Mouse (Mus musculus): ENCODE results near the gene Nemp1. TPM values are rescaled to one million over a fixed set of nuclear protein-coding genes. Genes with fewer than 3 reads are reported as not detected.
A peak's percentile ranks its signal among the peaks of the same experiment; 100 is the strongest.

The Nemp1 gene
- polyA plus RNA-seq, 1 experiment from 2014 or later: 7.8 TPM

GRCm38 (mm10) chr10:127667269-127668092, 780 bp downstream of the Nemp1 start:
- 2% methylated on average over 34 of the region's 35 CpGs for whole genome bisulfite sequencing
- H3K9me3 ChIP-seq: no peaks in the 10 kb centered on the region
- peak overlapping the region; percentile 94 for H3K27ac ChIP-seq
- H3K4me1 ChIP-seq: peaks cover 44% of the 10 kb centered on the region
- peak; percentile 72 for ATAC-seq (ENCODE audit: insufficient read depth, low FRiP score, low read depth)
- peak overlapping the region; percentile 17; the same call in 1 of the 2 replicates for H3K9ac ChIP-seq
- H3K27me3 ChIP-seq (replicated peaks): no peaks in the 10 kb centered on the region
- no peaks in the 10 kb centered on the region for H3K36me3 ChIP-seq
- peak overlapping the region; percentile 85 for H3K4me2 ChIP-seq
- peak overlapping the region; percentile 65 for H3K4me3 ChIP-seq (replicated peaks)

GRCm38 (mm10) chr10:127668093-127669050, 1.7 kb downstream of the Nemp1 start, which contains the start of gene Nab2:
Gene Nab2, minus strand, starts transcription at chr10:127668568.
- Histone ChIP-seq H3K4me3 (replicated peaks) (peak within 1 kb of the TSS; percentile 65), H3K4me1 (peaks cover 35% of the 10 kb centered on the region), H3K36me3 (no peaks in the 10 kb centered on the region), H3K4me2 (peak within 1 kb of the TSS; percentile 85), H3K27ac (peak within 1 kb of the TSS; percentile 94), H3K9ac (peak within 1 kb of the TSS; percentile 17; the same call in 1 of the 2 replicates), H3K27me3 (replicated peaks) (no peaks in the 10 kb centered on the region), H3K9me3 (no peaks in the 10 kb centered on the region)
- peak; percentile 29 for ATAC-seq (ENCODE audit: insufficient read depth, low FRiP score, low read depth)
- under 1% methylated on average over 39 of the region's 40 CpGs for WGBS

GRCm38 (mm10) chr10:127669170-127669569, 2.5 kb downstream of the Nemp1 start:
- H3K9me3 ChIP-seq: no peaks in the 10 kb centered on the region
- 22% methylated on average over 7 of the region's 7 CpGs for WGBS
- H3K27me3 ChIP-seq (replicated peaks): no peaks in the 10 kb centered on the region
- peak overlapping the region; percentile 94 for H3K27ac ChIP-seq
- H3K36me3 ChIP-seq: no peaks in the 10 kb centered on the region
- H3K9ac ChIP-seq: no peak overlapping the region
- H3K4me1 ChIP-seq: peaks cover 27% of the 10 kb centered on the region
- H3K4me2 ChIP-seq: peak overlapping the region; percentile 85
- H3K4me3 ChIP-seq (replicated peaks): no peak overlapping the region; the same call in 1 of the 2 replicates
- no peak for ATAC-seq (ENCODE audit: insufficient read depth, low FRiP score, low read depth)

- Histone ChIP-seq H3K4me3 (replicated peaks) (no peak overlapping the region), H3K4me1 (peaks cover 21% of the 10 kb centered on the region; the same call in 1 of the 2 replicates), H3K9ac (no peak overlapping the region), H3K9me3 (no peaks in the 10 kb centered on the region), H3K27me3 (replicated peaks) (no peaks in the 10 kb centered on the region), H3K27ac (no peak overlapping the region), H3K4me2 (no peak overlapping the region), H3K36me3 (no peaks in the 10 kb centered on the region)
- no peak for ATAC-seq (ENCODE audit: insufficient read depth, low FRiP score, low read depth)
- WGBS: 84% methylated on average over 2 of the region's 2 CpGs
Observed at GRCm38 (mm10) chr10:127670185-127670584, 3.5 kb downstream of the Nemp1 start.

GRCm38 (mm10) chr10:127671276-127671675, 4.6 kb downstream of the Nemp1 start:
- no peak overlapping the region for H3K4me2 ChIP-seq
- H3K27ac ChIP-seq: no peak overlapping the region
- no peak overlapping the region for H3K4me3 ChIP-seq (replicated peaks)
- ATAC-seq (ENCODE audit: insufficient read depth, low FRiP score, low read depth): no peak
- 41% methylated on average over 2 of the region's 2 CpGs for WGBS
- no peak overlapping the region for H3K9ac ChIP-seq
- no peaks in the 10 kb centered on the region for H3K27me3 ChIP-seq (replicated peaks)
- H3K36me3 ChIP-seq: no peaks in the 10 kb centered on the region
- H3K4me1 ChIP-seq: peaks cover 18% of the 10 kb centered on the region; the same call in 1 of the 2 replicates
- no peaks in the 10 kb centered on the region for H3K9me3 ChIP-seq

- Histone ChIP-seq H3K27ac (no peak overlapping the region), H3K4me3 (replicated peaks) (no peak overlapping the region), H3K36me3 (no peaks in the 10 kb centered on the region), H3K9ac (no peak overlapping the region), H3K4me2 (no peak overlapping the region), H3K9me3 (no peaks in the 10 kb centered on the region), H3K27me3 (replicated peaks) (no peaks in the 10 kb centered on the region), H3K4me1 (peaks cover 13% of the 10 kb centered on the region; the same call in 1 of the 2 replicates)
- ATAC-seq (ENCODE audit: insufficient read depth, low FRiP score, low read depth): no peak
- WGBS: 92% methylated on average over 6 of the region's 6 CpGs
Observed at GRCm38 (mm10) chr10:127674046-127674655, 7.5 kb downstream of the Nemp1 start.

GRCm38 (mm10) chr10:127674794-127675522, 8.3 kb downstream of the Nemp1 start:
- 82% methylated on average over 8 of the region's 8 CpGs for WGBS
- Histone ChIP-seq H3K4me1 (peaks cover 7% of the 10 kb centered on the region; the same call in 1 of the 2 replicates), H3K4me2 (no peak overlapping the region), H3K27me3 (replicated peaks) (no peaks in the 10 kb centered on the region), H3K27ac (peak overlapping the region; percentile 77; the same call in 1 of the 2 replicates), H3K9ac (no peak overlapping the region), H3K36me3 (no peaks in the 10 kb centered on the region), H3K9me3 (no peaks in the 10 kb centered on the region), H3K4me3 (replicated peaks) (no peak overlapping the region)
- ATAC-seq (ENCODE audit: insufficient read depth, low FRiP score, low read depth): no peak

- WGBS: 46% methylated on average over 5 of the region's 5 CpGs
- Histone ChIP-seq H3K27ac (peak overlapping the region; percentile 78; the same call in 1 of the 2 replicates), H3K4me3 (replicated peaks) (peak overlapping the region; percentile 67), H3K9me3 (no peaks in the 10 kb centered on the region), H3K9ac (no peak overlapping the region), H3K4me1 (peaks cover 7% of the 10 kb centered on the region; the same call in 1 of the 2 replicates), H3K27me3 (replicated peaks) (no peaks in the 10 kb centered on the region), H3K36me3 (no peaks in the 10 kb centered on the region), H3K4me2 (peak overlapping the region; percentile 51)
- no peak for ATAC-seq (ENCODE audit: insufficient read depth, low FRiP score, low read depth)
Observed at GRCm38 (mm10) chr10:127675859-127676398, 9.2 kb downstream of the Nemp1 start.

- Histone ChIP-seq H3K27ac (peak overlapping the region; percentile 78), H3K36me3 (no peaks in the 10 kb centered on the region), H3K4me3 (replicated peaks) (peak overlapping the region; percentile 67), H3K9ac (peak overlapping the region; percentile 49), H3K4me1 (peaks cover 7% of the 10 kb centered on the region; the same call in 1 of the 2 replicates), H3K27me3 (replicated peaks) (no peaks in the 10 kb centered on the region), H3K9me3 (no peaks in the 10 kb centered on the region), H3K4me2 (peak overlapping the region; percentile 91)
- ATAC-seq (ENCODE audit: insufficient read depth, low FRiP score, low read depth): peak; percentile 94
- under 1% methylated on average over 70 of the region's 71 CpGs for WGBS
Observed at GRCm38 (mm10) chr10:127676691-127677548, 10.2 kb downstream of the Nemp1 start.

All from stomach, embryonic 15.5 days (tissue).